Mouse (Mus musculus): ENCODE measurements around the gene Antxr1. TPM values are rescaled to one million over a fixed set of nuclear protein-coding genes. Genes with fewer than 3 reads are reported as not detected.

Gene Antxr1
- total and polyA plus RNA-seq, 2 experiments: 0.28 to 0.92 TPM

DNA sequence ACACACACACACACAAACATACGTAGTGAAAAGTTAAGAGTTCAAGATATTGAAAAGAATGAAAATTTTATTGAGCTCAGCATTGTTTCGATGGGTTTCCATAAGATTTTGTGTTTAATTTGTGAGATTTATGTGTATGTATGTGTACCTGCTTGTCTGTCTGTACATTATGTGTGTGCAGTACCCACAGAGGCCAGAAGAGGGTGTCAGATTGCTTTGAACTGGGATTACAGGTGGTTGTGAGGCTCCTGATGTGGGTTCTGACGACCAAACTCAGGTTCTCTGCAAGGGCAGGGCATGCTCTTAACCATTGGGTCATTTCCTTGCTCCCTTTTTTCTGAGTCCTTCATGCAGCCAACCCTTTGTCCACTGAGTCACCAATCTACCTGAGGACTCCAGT lies 124.1 kb downstream of the Antxr1 start:
- H3K9ac ChIP-seq (ENCODE audit: low read depth, low read length): no peak overlapping the region
- H3K4me1 ChIP-seq (ENCODE audit: control insufficient read depth, insufficient read depth, low read length): peaks cover 10% of the 10 kb centered on the region
- 93% methylated on average over 3 of the region's 3 CpGs for WGBS
- no peaks in the 10 kb centered on the region for H3K36me3 ChIP-seq (ENCODE audit: control insufficient read depth, insufficient read depth, low read length)
- no peaks in the 10 kb centered on the region for H3K79me2 ChIP-seq (ENCODE audit: control insufficient read depth, insufficient read depth, low read length)
- no peak for DNase-seq (ENCODE audit: extremely low read depth, low read depth, low spot score)
- no peaks in the 10 kb centered on the region for H3K27me3 ChIP-seq (ENCODE audit: control insufficient read depth, insufficient read depth, low read length)
- no peak overlapping the region for H3K4me3 ChIP-seq (ENCODE audit: insufficient read depth, low read depth, low read length)
- no peak for TF ChIP-seq POLR2A (IDR thresholded peaks at IDR 0.05; ENCODE audit: extremely low read depth, insufficient read depth, low read length)
- TF ChIP-seq CTCF (IDR thresholded peaks at IDR 0.05; ENCODE audit: low read depth, low read length): no peak
- no peak overlapping the region for H3K27ac ChIP-seq (replicated peaks; ENCODE audit: insufficient read depth, low read depth, low read length)

DNA sequence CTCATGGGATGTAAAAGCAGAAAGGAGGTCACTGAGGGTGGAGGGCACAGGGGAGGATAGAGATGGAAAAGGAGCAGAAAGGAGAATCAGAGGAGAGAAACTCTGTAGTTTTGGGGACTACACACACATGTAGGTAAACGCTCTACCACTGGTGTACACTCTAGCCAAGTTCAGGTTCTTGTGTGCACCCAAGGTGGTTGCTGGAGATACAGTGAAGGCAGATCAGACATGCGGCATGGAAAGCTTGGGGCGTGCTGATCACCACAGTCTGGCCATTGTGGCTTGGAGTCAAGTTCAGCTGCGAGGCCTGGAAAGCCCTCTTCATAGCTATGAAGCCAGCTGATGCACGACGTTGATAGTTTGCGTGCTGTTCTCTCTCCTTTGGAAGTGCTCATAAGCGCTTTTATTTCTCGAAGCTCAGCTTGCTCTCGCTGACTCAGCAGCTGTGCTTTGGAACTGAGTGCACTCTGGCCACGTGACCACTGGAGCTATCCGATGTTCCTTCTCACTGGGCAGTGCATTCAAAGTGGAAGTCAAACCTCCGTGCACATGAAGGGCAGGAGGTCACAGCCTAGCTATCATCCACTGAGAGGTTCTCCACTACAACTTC lies 128.1 kb downstream of the Antxr1 start:
- no peak overlapping the region for H3K9ac ChIP-seq (ENCODE audit: low read depth, low read length)
- no peak overlapping the region for H3K4me3 ChIP-seq (ENCODE audit: insufficient read depth, low read depth, low read length)
- H3K36me3 ChIP-seq (ENCODE audit: control insufficient read depth, insufficient read depth, low read length): no peaks in the 10 kb centered on the region
- no peaks in the 10 kb centered on the region for H3K79me2 ChIP-seq (ENCODE audit: control insufficient read depth, insufficient read depth, low read length)
- H3K27ac ChIP-seq (replicated peaks; ENCODE audit: insufficient read depth, low read depth, low read length): no peak overlapping the region
- WGBS: 27% methylated on average over 13 of the region's 13 CpGs
- H3K4me1 ChIP-seq (ENCODE audit: control insufficient read depth, insufficient read depth, low read length): 0 out of 2 replicates have a peak, but pooled peaks cover 2% of the 10 kb centered on the region
- TF ChIP-seq CTCF (IDR thresholded peaks at IDR 0.05; ENCODE audit: low read depth, low read length) (no peak), POLR2A (IDR thresholded peaks at IDR 0.05; ENCODE audit: extremely low read depth, insufficient read depth, low read length) (no peak)
- peak; percentile 91 for DNase-seq (ENCODE audit: extremely low read depth, low read depth, low spot score)
- H3K27me3 ChIP-seq (ENCODE audit: control insufficient read depth, insufficient read depth, low read length): no peaks in the 10 kb centered on the region

DNA sequence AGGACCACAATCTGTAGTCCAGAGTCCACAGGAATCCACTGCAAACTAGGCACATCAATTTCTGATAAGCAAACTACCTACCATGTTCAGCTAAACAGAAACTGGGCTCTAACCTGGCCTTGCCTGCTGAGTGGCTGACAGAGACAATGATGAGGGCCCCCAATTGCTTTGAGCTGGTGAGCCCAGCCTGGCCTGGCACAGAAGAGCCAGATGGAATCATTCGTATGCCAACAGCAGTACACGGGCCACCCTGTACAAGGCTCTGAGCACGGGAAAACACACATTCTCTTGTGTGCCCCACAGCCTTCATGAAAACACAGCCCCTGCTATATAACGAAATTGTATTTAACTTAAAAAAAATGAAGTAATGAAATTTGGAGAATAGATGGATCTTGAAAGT lies 128.8 kb downstream of the Antxr1 start:
- TF ChIP-seq CTCF (IDR thresholded peaks at IDR 0.05; ENCODE audit: low read depth, low read length): no peak
- no peak for TF ChIP-seq POLR2A (IDR thresholded peaks at IDR 0.05; ENCODE audit: extremely low read depth, insufficient read depth, low read length)
- Histone ChIP-seq H3K79me2 (ENCODE audit: control insufficient read depth, insufficient read depth, low read length) (no peaks in the 10 kb centered on the region), H3K9ac (ENCODE audit: low read depth, low read length) (no peak overlapping the region), H3K4me3 (ENCODE audit: insufficient read depth, low read depth, low read length) (no peak overlapping the region), H3K27ac (replicated peaks; ENCODE audit: insufficient read depth, low read depth, low read length) (no peak overlapping the region), H3K36me3 (ENCODE audit: control insufficient read depth, insufficient read depth, low read length) (no peaks in the 10 kb centered on the region), H3K27me3 (ENCODE audit: control insufficient read depth, insufficient read depth, low read length) (no peaks in the 10 kb centered on the region), H3K4me1 (ENCODE audit: control insufficient read depth, insufficient read depth, low read length) (0 out of 2 replicates have a peak, but pooled peaks cover 2% of the 10 kb centered on the region)
- no peak for DNase-seq (ENCODE audit: extremely low read depth, low read depth, low spot score)
- WGBS: 95% methylated on average over 4 of the region's 4 CpGs

DNA sequence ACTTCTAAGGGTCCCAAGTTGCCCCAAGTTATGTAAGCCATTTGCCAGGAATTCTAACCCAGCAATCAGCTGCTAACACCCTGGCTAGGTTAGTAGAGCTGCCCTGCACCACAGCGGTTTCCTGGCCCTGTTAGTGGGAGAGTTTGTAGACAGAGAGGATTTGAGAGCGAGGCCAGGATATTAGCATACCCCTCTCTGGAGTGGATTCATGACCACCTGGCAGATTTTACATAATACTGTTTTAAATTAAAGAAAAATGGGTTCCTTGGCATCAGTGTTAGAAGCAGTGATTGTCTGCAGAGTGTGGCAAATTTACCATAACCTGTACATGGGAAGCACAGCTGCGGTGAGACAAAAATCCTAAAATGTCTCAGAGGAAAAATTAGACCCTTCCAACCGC lies 132.2 kb downstream of the Antxr1 start:
- H3K4me3 ChIP-seq (ENCODE audit: insufficient read depth, low read depth, low read length): no peak overlapping the region
- WGBS: 91% methylated on average over 4 of the region's 4 CpGs
- no peaks in the 10 kb centered on the region for H3K79me2 ChIP-seq (ENCODE audit: control insufficient read depth, insufficient read depth, low read length)
- no peak overlapping the region for H3K9ac ChIP-seq (ENCODE audit: low read depth, low read length)
- 0 out of 2 replicates have a peak, but pooled peaks cover 2% of the 10 kb centered on the region for H3K4me1 ChIP-seq (ENCODE audit: control insufficient read depth, insufficient read depth, low read length)
- H3K27ac ChIP-seq (replicated peaks; ENCODE audit: insufficient read depth, low read depth, low read length): no peak overlapping the region
- H3K36me3 ChIP-seq (ENCODE audit: control insufficient read depth, insufficient read depth, low read length): no peaks in the 10 kb centered on the region
- no peaks in the 10 kb centered on the region for H3K27me3 ChIP-seq (ENCODE audit: control insufficient read depth, insufficient read depth, low read length)
- TF ChIP-seq CTCF (IDR thresholded peaks at IDR 0.05; ENCODE audit: low read depth, low read length) (no peak), POLR2A (IDR thresholded peaks at IDR 0.05; ENCODE audit: extremely low read depth, insufficient read depth, low read length) (no peak)
- DNase-seq (ENCODE audit: extremely low read depth, low read depth, low spot score): no peak

DNA sequence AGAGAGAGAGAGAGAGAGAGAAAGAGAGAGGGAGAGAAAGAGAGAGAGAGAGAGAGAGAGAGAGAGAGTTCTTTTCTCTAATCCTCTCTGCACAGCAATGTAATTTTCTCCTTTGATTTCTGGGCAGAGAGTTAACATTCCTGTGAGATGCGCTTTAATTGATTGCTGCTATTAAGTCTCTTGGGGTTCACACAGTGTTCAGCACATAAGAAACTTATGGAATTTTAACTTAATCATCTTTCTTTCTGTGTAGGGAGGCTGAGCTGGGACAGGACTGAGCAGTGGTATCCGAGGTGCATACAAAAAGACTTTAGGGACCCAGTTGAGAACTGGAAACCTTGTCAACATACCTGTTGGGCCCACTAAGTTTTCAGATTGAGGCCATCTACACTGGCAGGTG lies 132.6 kb downstream of the Antxr1 start:
- H3K79me2 ChIP-seq (ENCODE audit: control insufficient read depth, insufficient read depth, low read length): no peaks in the 10 kb centered on the region
- H3K27me3 ChIP-seq (ENCODE audit: control insufficient read depth, insufficient read depth, low read length): no peaks in the 10 kb centered on the region
- 96% methylated on average over 2 of the region's 2 CpGs for WGBS
- 0 out of 2 replicates have a peak, but pooled peaks cover 2% of the 10 kb centered on the region for H3K4me1 ChIP-seq (ENCODE audit: control insufficient read depth, insufficient read depth, low read length)
- no peak overlapping the region for H3K9ac ChIP-seq (ENCODE audit: low read depth, low read length)
- TF ChIP-seq POLR2A (IDR thresholded peaks at IDR 0.05; ENCODE audit: extremely low read depth, insufficient read depth, low read length) (no peak), CTCF (IDR thresholded peaks at IDR 0.05; ENCODE audit: low read depth, low read length) (no peak)
- no peak overlapping the region for H3K27ac ChIP-seq (replicated peaks; ENCODE audit: insufficient read depth, low read depth, low read length)
- H3K36me3 ChIP-seq (ENCODE audit: control insufficient read depth, insufficient read depth, low read length): no peaks in the 10 kb centered on the region
- H3K4me3 ChIP-seq (ENCODE audit: insufficient read depth, low read depth, low read length): no peak overlapping the region
- DNase-seq (ENCODE audit: extremely low read depth, low read depth, low spot score): no peak

DNA sequence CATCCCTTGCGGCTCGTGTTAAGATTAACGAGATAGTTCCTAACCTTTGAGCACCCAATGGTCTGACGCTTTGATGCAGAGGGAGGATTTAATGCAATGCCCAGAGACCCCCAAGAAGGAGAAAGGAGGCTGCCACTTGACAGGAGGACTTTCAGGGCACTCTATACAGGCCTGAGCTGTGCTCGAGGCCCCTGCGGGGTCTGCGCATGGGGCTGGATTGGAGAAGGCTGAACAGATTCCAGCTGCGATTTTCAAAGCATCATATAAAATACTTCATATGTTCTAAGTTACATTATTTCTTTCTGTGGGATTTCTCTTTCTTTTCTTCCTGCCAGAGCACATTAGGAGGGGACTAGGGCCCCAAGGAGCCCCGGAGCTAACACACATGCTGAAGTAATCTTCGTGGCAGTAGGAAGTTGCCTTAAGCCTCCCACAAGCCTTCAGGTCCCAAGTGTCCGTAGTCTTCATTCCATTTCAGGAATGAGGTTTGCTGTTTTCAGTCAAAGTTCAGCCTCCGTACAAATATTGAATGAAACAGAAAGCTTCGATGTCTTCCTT lies 133.5 kb downstream of the Antxr1 start:
- WGBS: 77% methylated on average over 13 of the region's 13 CpGs
- no peak overlapping the region for H3K4me3 ChIP-seq (ENCODE audit: insufficient read depth, low read depth, low read length)
- H3K36me3 ChIP-seq (ENCODE audit: control insufficient read depth, insufficient read depth, low read length): no peaks in the 10 kb centered on the region
- no peak overlapping the region for H3K9ac ChIP-seq (ENCODE audit: low read depth, low read length)
- no peak for DNase-seq (ENCODE audit: extremely low read depth, low read depth, low spot score)
- TF ChIP-seq POLR2A (IDR thresholded peaks at IDR 0.05; ENCODE audit: extremely low read depth, insufficient read depth, low read length): no peak
- TF ChIP-seq CTCF (IDR thresholded peaks at IDR 0.05; ENCODE audit: low read depth, low read length): no peak
- no peaks in the 10 kb centered on the region for H3K4me1 ChIP-seq (ENCODE audit: control insufficient read depth, insufficient read depth, low read length)
- no peaks in the 10 kb centered on the region for H3K27me3 ChIP-seq (ENCODE audit: control insufficient read depth, insufficient read depth, low read length)
- H3K79me2 ChIP-seq (ENCODE audit: control insufficient read depth, insufficient read depth, low read length): no peaks in the 10 kb centered on the region
- H3K27ac ChIP-seq (replicated peaks; ENCODE audit: insufficient read depth, low read depth, low read length): no peak overlapping the region
